Mouse (Mus musculus): ENCODE results near the gene Polr3b.

The Polr3b gene

GRCm38 (mm10) chr10:84710827-84711226 is 88.7 kb downstream of the Polr3b start:
- DNase-seq (ENCODE audit: low spot score) = no peak

DNA sequence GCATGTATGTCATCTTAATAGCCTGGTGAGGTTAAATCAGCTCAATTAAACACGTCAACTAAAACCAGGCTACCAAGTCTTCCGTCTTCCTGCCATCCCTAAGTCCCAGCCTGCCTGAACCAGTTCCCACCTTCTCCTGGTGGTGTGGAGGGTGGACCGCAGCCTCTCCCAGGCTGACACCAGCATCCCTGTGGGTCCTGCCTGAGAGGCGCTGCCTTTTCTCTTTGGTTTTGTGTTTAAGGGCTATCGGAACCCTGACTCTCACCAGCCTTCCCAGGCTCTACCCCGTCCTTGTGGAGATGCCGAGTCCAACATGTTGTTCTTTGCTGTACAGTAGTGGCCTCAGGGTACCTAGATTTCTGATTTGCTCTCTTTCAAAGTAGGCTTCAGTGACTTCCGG is 89.4 kb downstream of the Polr3b start:
- no peak for DNase-seq (ENCODE audit: low spot score)

GRCm38 (mm10) chr10:84711940-84712339 is 89.8 kb downstream of the Polr3b start:
- no peak for DNase-seq (ENCODE audit: low spot score)

- DNase-seq (ENCODE audit: low spot score) = no peak
Observed at GRCm38 (mm10) chr10:84712532-84712931, 90.4 kb downstream of the Polr3b start.

DNA sequence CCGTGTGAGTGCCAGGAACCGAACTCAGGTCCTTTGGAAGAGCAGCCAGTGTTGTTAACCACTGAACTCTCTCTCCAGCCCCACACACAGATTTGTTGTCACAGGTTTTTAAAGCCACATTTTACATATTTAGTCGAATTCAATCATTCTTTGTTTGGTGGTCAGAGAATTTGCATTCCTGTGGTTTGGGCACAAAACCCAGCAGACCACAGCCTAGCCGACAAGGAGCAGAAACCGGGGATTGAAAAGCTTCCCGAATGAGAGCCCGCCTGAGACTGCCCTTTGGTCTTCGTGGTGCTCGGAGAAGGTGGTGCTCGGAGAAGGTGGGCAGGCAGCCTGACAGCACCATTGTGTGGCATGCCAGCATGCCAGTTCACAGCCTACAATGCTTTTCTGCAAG is 91.0 kb downstream of the Polr3b start:
- no peak for DNase-seq (ENCODE audit: low spot score)

- DNase-seq (ENCODE audit: low spot score) = no peak
Observed at GRCm38 (mm10) chr10:84715639-84716038, 93.5 kb downstream of the Polr3b start.

GRCm38 (mm10) chr10:84716581-84716980 is 94.5 kb downstream of the Polr3b start:
- no peak for DNase-seq (ENCODE audit: low spot score)

DNA sequence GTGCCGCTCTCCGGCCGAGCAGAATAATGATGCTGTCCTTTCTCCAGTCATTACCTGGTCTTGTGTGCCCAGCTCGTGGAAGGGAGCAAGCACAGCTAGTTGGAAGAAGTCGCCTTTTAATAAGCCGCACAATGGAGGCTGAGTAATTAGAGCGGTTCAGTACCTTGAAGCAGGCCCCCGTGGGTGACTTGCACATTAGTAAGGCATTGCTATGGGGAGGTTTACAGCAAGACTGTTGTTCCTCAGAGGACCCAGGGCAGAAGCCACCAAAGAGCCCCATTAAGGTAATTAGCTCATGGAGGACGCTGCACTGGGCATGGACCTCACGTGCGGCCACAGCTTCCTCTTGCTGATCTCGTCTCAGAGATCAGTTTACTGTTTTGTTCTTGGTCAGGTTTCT is 100.6 kb downstream of the Polr3b start:
- no peak for DNase-seq (ENCODE audit: low spot score)

DNA sequence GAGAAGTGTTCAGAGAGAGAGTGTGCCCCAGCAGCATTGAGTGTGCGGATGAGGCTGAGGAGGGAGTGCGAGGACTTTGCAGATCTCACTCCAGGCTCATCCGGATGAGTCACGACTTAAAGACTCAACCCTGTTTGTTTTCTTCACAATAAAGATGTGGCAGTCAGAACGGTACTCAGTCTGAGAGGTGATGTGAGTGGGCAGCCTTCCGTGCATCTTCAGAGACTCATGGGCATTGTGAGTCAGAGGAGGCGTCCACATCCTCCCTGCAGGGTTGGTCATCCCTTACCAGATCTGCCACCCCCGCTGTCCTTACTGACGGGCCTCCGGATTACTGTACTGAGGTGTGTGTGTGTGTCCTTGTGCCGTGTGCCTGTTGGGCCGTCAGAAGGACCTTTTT is 104.9 kb downstream of the Polr3b start:
- no peak for DNase-seq (ENCODE audit: low spot score)

GRCm38 (mm10) chr10:84727760-84728159 is 105.7 kb downstream of the Polr3b start:
- no peak for DNase-seq (ENCODE audit: low spot score)

- no peak for DNase-seq (ENCODE audit: low spot score)
Observed at GRCm38 (mm10) chr10:84730078-84730477, 108.0 kb downstream of the Polr3b start.

GRCm38 (mm10) chr10:84730956-84731355 is 108.9 kb downstream of the Polr3b start:
- no peak for DNase-seq (ENCODE audit: low spot score)

GRCm38 (mm10) chr10:84733511-84733910 is 111.4 kb downstream of the Polr3b start:
- DNase-seq (ENCODE audit: low spot score) = no peak

DNA sequence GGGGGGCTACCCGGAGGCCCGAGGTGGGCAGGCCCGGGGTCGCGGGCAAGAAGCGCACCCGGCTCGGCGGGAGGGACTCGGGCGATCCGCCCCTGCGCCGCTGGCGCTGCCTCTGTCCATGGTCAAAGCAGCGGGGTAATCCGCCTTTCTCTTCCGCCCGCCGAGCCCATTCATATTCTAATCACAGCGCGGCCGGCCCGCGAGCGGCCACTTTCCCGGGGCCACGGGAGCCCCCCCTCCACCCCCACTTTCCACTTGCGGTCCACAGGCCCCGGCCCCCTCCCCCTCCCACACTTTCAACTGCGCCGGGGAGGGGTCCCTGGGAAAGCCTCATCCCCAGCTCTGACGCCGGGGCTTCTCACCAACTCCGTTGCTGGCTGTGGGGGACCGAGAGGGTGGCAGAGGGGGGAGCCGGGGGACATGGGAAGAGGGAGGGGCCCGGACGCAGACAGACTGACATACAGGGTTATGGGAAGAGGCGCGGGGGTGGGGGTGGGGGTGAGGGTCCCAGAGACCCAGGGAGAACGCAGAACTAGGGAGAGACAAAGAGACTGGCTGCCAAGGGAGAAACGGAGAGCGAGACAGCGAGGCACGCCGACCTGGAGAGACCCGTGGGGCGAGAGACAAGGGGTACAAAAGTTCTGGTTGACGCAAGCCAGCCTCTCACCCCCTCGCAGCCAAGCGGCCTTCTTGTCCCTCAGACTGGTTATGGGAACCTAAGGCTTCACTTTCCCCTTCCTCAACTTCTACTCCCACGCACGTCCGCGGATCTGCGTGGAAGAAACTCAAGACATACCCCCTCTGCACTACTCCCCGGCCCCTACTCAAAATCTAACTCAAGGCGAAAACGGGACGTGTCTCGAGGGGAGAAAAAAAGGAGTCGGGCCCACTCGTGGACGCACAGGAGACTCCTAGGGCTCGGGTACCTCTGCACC is 133.0 kb downstream of the Polr3b start:
- DNase-seq (ENCODE audit: low spot score) = no peak

DNA sequence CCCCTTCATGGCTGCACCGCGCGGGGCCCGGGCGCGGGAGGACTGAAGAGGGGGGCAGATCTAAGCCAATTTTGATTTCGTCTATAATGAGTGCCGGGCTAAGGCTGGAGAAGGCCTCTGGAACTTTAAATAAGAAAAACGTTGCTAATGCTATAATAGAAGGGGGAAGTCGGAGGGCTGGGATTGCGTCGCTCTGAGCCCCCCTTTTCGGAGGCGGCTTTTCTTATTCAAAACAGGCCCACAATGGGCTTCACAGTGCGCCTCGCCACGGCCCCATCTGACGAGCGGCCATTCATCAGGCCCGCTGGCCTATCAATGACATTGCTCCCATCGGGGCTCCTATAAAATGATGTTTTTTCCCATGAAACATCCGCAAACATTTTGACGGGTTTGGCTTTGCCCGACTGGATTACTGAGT is 133.7 kb downstream of the Polr3b start, which contains the start of gene Rfx4:
TSS of gene Rfx4 (plus strand) at position 277 of the 418 bp plus-strand sequence.
- no peak for DNase-seq (ENCODE audit: low spot score)

GRCm38 (mm10) chr10:84756435-84757095 is 134.5 kb downstream of the Polr3b start:
- DNase-seq (ENCODE audit: low spot score) = no peak

DNA sequence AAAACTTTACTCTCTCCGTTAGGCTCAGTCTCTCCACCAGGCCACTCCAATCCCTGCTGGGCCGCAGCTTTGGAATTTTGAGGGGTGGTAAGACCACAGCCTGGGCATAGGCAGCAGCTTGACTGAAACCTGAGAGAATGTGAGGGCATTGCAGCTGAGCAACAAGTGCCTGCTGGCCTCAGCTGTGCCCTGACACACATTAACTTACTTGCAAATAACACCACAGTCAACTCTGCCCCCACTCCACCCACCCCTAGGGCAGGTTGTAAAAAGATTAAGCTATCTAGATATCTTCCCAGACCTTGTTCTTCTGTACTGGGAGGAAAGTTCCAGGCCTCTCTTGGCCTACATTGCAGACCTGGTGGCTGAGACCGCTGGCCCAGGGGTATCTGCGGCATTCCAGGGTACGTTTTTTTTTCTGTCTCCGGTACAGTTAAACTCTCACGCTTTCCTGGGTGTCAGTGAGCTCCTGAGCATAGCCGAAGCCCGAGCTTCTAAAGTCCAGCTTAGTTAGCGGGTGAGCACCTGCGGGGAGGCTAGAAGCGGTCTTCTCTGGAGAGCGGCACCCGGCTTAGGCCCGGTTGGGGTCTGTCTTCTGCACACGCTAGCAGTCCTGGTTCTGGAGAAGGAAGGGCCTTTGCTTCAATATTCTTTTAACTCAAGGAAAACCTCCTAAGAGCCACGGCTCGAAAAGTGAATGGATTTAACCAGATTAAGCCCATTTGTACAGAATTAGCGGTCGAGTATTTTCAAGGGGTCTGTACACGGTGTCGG is 135.5 kb downstream of the Polr3b start:
- DNase-seq (ENCODE audit: low spot score) = no peak

GRCm38 (mm10) chr10:84758200-84758468 is 136.0 kb downstream of the Polr3b start:
- no peak for DNase-seq (ENCODE audit: low spot score)

DNA sequence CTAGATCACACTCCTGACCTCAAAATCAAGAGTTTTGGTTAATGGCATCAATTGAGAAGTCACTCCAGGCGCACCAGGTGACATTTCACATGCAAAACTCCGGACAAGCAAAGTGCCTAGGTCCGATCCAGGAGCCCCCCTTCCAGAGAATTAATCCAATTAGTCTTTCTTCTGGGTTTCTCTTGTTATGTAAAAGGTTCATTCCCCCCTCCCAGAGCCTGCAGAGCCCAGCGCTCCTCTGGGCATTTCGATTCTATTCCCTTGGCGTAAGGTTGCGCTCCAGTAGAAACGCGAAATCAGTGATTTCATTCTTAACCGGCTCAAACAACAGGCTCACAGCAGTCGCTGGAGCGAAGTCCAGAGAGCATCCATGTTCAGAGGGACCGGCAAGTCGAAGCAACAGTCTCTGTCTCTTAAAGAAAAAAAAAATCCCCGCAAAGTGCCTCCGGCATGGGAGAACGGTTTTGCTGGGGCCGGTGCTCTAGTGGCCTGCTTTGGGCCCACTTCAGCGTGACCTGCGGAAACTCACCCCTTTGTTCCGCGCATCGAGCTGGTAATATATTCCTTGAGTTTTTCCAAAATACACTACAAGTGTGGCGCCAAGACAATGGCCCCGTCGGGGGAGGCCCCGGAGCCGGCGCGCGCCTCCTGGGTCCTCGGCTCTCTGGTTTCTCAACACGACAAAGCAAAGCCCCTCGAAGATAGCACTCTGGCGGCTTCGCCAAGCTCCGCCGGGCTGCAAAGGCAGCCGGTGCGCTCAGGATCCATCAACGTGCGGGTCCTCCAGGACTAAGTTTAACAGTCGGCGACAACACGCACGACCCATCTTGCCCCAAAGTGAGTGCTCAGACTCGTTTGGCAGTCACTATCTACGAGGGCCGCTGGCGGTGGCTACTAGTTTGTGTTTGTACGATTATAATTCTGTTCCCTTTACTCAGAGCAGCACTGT is 136.7 kb downstream of the Polr3b start:
- no peak for DNase-seq (ENCODE audit: low spot score)

- no peak for DNase-seq (ENCODE audit: low spot score)
Observed at GRCm38 (mm10) chr10:84759511-84760117, 137.5 kb downstream of the Polr3b start.

Measured in ovary, postnatal 14 days (tissue).